Mouse (Mus musculus) ES-E14 (cell line): Measurements from ENCODE around the gene AY074887.

Experiments used
- CHD2 ChIP-seq: IDR thresholded peaks from 2 replicates; pipeline ENCODE4 v1.6.1; 2014; ENCODE audit warnings: mild to moderate bottlenecking, low read depth, low read length, inconsistent platforms
- HCFC1 ChIP-seq: IDR thresholded peaks from 2 replicates; pipeline ENCODE4 v1.6.1; 2012; ENCODE audit warnings: low read length, inconsistent platforms, borderline replicate concordance; ENCODE audit not compliant: insufficient read depth
- ZNF384 ChIP-seq: IDR thresholded peaks from 2 replicates; pipeline ENCODE4 v1.6.1; 2012; ENCODE audit warnings: low read depth, low read length, inconsistent platforms

DNA sequence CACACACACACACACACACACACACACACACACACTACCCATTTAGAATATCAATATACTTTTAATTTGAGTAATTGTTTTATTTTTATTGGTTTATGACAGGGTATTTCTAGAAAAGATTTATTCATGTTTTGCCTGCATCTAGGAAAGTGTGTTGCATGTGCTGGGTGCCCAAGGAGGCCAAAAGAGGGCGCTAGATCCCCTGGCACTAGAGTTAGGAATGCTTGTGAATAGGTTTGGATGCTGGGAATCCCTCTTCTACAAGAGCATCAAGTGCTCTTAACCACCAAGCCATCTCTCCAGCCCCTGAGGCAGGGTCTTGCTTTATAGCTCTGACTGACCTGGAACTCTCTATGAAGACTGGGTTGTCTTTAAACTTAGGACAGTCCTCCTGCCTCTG lies 19.0 kb downstream of the AY074887 start:
- TF ChIP-seq ZNF384 (no peak), HCFC1 (no peak), CHD2 (no peak)
